Mouse (Mus musculus) stomach, postnatal 0 days (tissue): ENCODE results near the gene Ythdf1.

Source experiments
- CTCF ChIP-seq: IDR thresholded peaks from 2 replicates; pipeline ENCODE4 v1.5.1; 2016; ENCODE audit warnings: antibody characterized with exemption, low read depth, mild to moderate bottlenecking, moderate library complexity
- EP300 ChIP-seq: optimal IDR thresholded peaks from 2 replicates; pipeline ENCODE3; 2016; ENCODE audit warnings: antibody characterized with exemption

DNA sequence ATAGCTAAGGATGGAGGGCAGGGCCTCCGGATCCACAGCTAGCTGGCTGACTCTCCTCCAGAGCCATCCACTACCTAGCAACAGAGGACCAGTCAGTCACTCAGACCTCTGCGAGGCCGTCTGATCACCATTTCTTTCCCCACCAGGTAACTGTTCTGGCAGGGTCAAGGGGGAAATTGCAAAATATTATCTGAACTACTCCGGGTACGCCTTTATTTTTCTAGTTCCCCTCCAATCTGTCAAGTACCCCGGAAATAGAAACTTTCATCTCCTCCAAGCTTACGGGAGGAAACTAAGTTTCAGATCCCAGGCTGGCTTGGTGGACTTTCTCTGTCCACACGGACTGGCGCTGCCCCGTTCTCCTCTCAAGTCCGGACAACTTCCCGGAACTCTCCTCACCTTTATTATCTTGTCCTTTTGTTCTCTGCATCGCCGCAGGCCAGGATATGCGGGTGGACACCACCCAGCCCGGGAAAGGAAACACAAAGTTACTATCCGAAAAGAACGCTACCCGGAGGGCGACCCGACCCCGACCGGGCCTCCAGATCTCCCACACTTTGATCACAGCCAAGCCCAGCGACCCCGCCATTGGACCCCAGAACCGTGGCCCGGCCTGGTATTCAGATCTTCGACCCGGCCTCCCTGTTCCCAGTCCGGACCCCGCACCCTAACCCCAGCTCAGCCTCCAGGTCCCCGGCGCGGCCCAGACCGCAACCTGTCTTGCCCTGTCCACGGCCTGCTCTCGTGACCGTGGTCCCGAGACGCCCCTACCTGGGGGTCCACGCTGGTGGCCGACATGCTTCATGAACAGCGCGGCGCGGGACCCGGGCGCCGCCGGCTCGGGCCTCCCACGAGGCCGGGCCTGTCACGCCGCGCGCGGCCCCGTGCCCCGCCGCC is 588 bp downstream of the Ythdf1 start:
- TF ChIP-seq CTCF, result no peak
- TF ChIP-seq EP300, result no peak
